Mouse (Mus musculus): ENCODE results near the gene Olfr648. TPM values are rescaled to one million over a fixed set of nuclear protein-coding genes. Genes with fewer than 3 reads are reported as not detected.

Gene Olfr648
- polyA plus RNA-seq, 2 experiments = 0.05 to 0.21 TPM

- Histone ChIP-seq H3K9me3 (ENCODE audit: control insufficient read depth, low read length) (no peaks in the 10 kb centered on the region), H3K27ac (replicated peaks; ENCODE audit: low read depth, low read length) (no peak overlapping the region), H3K4me1 (ENCODE audit: control insufficient read depth, insufficient read depth, low read length) (no peaks in the 10 kb centered on the region), H3K4me2 (replicated peaks; ENCODE audit: low read depth, low read length, severe bottlenecking) (no peak overlapping the region), H3K27me3 (ENCODE audit: control insufficient read depth, insufficient read depth, low read length) (no peaks in the 10 kb centered on the region), H3K9ac (ENCODE audit: low read depth, low read length, severe bottlenecking) (no peak overlapping the region), H3K36me3 (ENCODE audit: control insufficient read depth, insufficient read depth, low read length) (no peaks in the 10 kb centered on the region), H3K4me3 (replicated peaks; ENCODE audit: low read length) (no peak overlapping the region)
- 93% methylated on average over 7 of the region's 7 CpGs for WGBS
- ATAC-seq (ENCODE audit: low FRiP score, low read depth) (no peak), DNase-seq (ENCODE audit: low spot score) (no peak)
- no peak for TF ChIP-seq POLR2A (IDR thresholded peaks at IDR 0.05; ENCODE audit: borderline replicate concordance, extremely low read depth, insufficient read depth, insufficient read length)
Observed at GRCm38 (mm10) chr7:104206197-104206596, 23.0 kb upstream of the Olfr648 start.

GRCm38 (mm10) chr7:104199822-104200221, 16.6 kb upstream of the Olfr648 start:
- no peak for ATAC-seq (ENCODE audit: low FRiP score, low read depth)
- Histone ChIP-seq H3K9ac (ENCODE audit: low read depth, low read length, severe bottlenecking) (no peak overlapping the region), H3K36me3 (ENCODE audit: control insufficient read depth, insufficient read depth, low read length) (no peaks in the 10 kb centered on the region), H3K27me3 (ENCODE audit: control insufficient read depth, insufficient read depth, low read length) (no peaks in the 10 kb centered on the region), H3K4me2 (replicated peaks; ENCODE audit: low read depth, low read length, severe bottlenecking) (no peak overlapping the region), H3K4me3 (replicated peaks; ENCODE audit: low read length) (no peak overlapping the region), H3K27ac (replicated peaks; ENCODE audit: low read depth, low read length) (no peak overlapping the region), H3K9me3 (ENCODE audit: control insufficient read depth, low read length) (no peaks in the 10 kb centered on the region), H3K4me1 (ENCODE audit: control insufficient read depth, insufficient read depth, low read length) (no peaks in the 10 kb centered on the region)
- DNase-seq (ENCODE audit: low spot score) = peak; percentile 68
- 9% methylated on average over 5 of the region's 5 CpGs for WGBS
- no peak for TF ChIP-seq POLR2A (IDR thresholded peaks at IDR 0.05; ENCODE audit: borderline replicate concordance, extremely low read depth, insufficient read depth, insufficient read length)

- Histone ChIP-seq H3K4me2 (replicated peaks; ENCODE audit: low read depth, low read length, severe bottlenecking) (no peak within 1 kb of the TSS), H3K36me3 (ENCODE audit: control insufficient read depth, insufficient read depth, low read length) (no peaks in the 10 kb centered on the region), H3K4me1 (ENCODE audit: control insufficient read depth, insufficient read depth, low read length) (no peaks in the 10 kb centered on the region), H3K27ac (replicated peaks; ENCODE audit: low read depth, low read length) (no peak within 1 kb of the TSS), H3K4me3 (replicated peaks; ENCODE audit: low read length) (no peak within 1 kb of the TSS), H3K9me3 (ENCODE audit: control insufficient read depth, low read length) (no peaks in the 10 kb centered on the region), H3K27me3 (ENCODE audit: control insufficient read depth, insufficient read depth, low read length) (no peaks in the 10 kb centered on the region), H3K9ac (ENCODE audit: low read depth, low read length, severe bottlenecking) (no peak within 1 kb of the TSS)
- TF ChIP-seq POLR2A (IDR thresholded peaks at IDR 0.05; ENCODE audit: borderline replicate concordance, extremely low read depth, insufficient read depth, insufficient read length) = no peak
- DNase-seq (ENCODE audit: low spot score) (no peak), ATAC-seq (ENCODE audit: low FRiP score, low read depth) (no peak)
- WGBS = 85% methylated on average over 6 of the region's 6 CpGs
Observed at GRCm38 (mm10) chr7:104195885-104196284, 12.7 kb upstream of the Olfr648 start, which contains the start of gene Olfr649. Gene Olfr649, minus strand, starts transcription at chr7:104195985.

- H3K4me1 ChIP-seq (ENCODE audit: control insufficient read depth, insufficient read depth, low read length) = no peaks in the 10 kb centered on the region
- ATAC-seq (ENCODE audit: low FRiP score, low read depth) (no peak), DNase-seq (ENCODE audit: low spot score) (no peak)
- no peak overlapping the region for H3K9ac ChIP-seq (ENCODE audit: low read depth, low read length, severe bottlenecking)
- no peak for TF ChIP-seq POLR2A (IDR thresholded peaks at IDR 0.05; ENCODE audit: borderline replicate concordance, extremely low read depth, insufficient read depth, insufficient read length)
- no peaks in the 10 kb centered on the region for H3K36me3 ChIP-seq (ENCODE audit: control insufficient read depth, insufficient read depth, low read length)
- H3K4me2 ChIP-seq (replicated peaks; ENCODE audit: low read depth, low read length, severe bottlenecking) = no peak overlapping the region
- H3K27me3 ChIP-seq (ENCODE audit: control insufficient read depth, insufficient read depth, low read length) = no peaks in the 10 kb centered on the region
- 56% methylated on average over 9 of the region's 9 CpGs for WGBS
- H3K27ac ChIP-seq (replicated peaks; ENCODE audit: low read depth, low read length) = no peak overlapping the region
- H3K9me3 ChIP-seq (ENCODE audit: control insufficient read depth, low read length) = no peaks in the 10 kb centered on the region
- no peak overlapping the region for H3K4me3 ChIP-seq (replicated peaks; ENCODE audit: low read length)
Observed at GRCm38 (mm10) chr7:104191275-104191674, 8.1 kb upstream of the Olfr648 start.

- Histone ChIP-seq H3K4me1 (ENCODE audit: control insufficient read depth, insufficient read depth, low read length) (no peaks in the 10 kb centered on the region), H3K9me3 (ENCODE audit: control insufficient read depth, low read length) (no peaks in the 10 kb centered on the region), H3K4me2 (replicated peaks; ENCODE audit: low read depth, low read length, severe bottlenecking) (no peak overlapping the region), H3K27ac (replicated peaks; ENCODE audit: low read depth, low read length) (no peak overlapping the region), H3K36me3 (ENCODE audit: control insufficient read depth, insufficient read depth, low read length) (no peaks in the 10 kb centered on the region), H3K4me3 (replicated peaks; ENCODE audit: low read length) (no peak overlapping the region), H3K9ac (ENCODE audit: low read depth, low read length, severe bottlenecking) (no peak overlapping the region), H3K27me3 (ENCODE audit: control insufficient read depth, insufficient read depth, low read length) (no peaks in the 10 kb centered on the region)
- DNase-seq (ENCODE audit: low spot score) (no peak), ATAC-seq (ENCODE audit: low FRiP score, low read depth) (no peak)
- WGBS = 83% methylated on average over 1 of the region's 1 CpGs
- no peak for TF ChIP-seq POLR2A (IDR thresholded peaks at IDR 0.05; ENCODE audit: borderline replicate concordance, extremely low read depth, insufficient read depth, insufficient read length)
Observed at GRCm38 (mm10) chr7:104179074-104179473, 4.1 kb downstream of the Olfr648 start.
